Mouse (Mus musculus): ENCODE measurements around the gene Slc25a4.

Gene Slc25a4

DNA sequence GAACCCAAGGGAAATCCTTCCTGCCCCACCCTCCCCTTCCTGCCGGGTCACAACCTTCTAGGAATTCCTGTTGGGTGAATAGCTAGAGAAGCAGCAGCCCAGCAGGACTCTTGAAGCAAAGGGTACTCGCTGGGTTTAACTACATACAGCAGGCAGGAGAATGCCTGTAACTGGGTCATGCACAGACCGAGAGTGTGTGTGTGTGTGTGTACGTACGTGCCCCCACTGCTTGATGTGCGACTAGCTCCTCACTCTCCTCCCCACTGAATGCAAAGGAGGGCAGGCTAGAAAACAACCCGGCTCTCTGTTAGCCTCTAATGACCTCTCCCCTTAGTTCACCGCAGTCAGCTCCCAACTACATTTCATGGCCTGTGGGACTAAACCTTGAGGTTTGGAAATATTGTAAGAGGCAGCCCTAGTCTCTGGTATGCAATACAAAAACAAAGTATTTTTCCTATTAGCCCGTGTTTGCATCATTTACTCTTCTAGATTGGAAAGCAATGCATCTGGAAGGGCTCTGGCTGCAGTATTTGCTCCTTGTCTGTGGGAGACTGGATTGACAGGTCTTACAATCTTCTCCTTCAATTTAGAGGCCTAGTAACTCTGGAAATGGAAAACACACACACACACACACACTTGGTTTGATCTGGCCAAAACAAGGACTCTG lies 6.0 kb downstream of the Slc25a4 start:
- DNase-seq (ENCODE audit: low spot score) = no peak

DNA sequence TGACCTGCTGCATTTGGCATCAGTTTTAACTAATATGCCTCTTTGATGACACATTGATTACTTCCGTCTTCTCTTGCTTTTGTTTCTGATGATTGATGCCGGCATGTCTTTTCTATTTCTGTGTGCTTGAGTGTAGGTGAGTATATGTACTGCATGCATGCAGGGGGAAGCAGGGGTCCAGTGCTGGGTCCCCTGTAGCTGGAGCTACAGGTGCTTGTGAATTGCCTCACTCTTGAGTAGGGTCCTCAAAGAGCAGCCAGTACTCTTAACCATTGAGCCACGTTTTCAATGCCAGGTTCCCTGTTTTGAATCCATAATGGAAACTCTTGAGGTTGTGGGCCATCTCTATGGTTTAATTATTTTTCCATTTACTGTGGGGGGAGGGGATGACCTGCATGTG lies 6.8 kb downstream of the Slc25a4 start:
- no peak for DNase-seq (ENCODE audit: low spot score)

DNA sequence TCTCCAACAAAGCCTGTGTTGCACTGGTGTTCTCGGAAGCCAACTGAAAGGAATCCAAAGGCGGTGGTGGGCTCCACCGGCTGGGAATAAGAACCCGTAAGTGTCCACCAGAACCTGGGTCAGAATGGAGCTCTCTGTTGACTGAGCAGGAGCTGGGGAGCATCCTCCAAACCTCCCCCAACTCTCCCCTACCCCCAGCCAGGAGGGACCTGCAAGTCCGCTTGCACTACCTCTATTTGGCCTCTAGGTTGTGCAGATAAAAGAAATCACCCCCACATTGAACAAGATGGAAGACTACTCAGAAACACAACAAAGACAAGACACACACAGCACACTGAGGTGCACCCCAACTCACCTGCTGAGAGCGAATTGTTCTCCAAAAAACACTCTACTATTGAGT lies 8.7 kb downstream of the Slc25a4 start:
- no peak for DNase-seq (ENCODE audit: low spot score)

DNA sequence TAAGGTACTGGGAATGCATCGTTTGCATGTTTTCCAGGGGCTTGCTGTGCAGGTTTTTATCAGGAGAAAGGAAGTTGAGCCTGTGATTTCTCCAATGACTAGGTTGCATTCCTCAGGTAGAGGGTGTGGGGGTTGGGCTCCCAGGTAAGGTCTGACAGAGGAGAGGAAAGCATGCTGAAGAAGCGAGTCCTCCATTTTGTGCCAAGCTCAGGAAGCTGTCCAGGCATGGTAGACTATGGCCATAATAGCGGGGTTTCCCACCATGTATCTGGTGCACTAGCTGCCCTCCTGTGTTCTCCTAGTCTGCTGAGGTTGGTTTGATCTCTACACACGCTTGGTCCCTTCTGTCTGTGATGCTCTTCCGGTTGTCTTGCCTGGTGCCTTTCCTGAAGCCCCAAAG lies 13.4 kb downstream of the Slc25a4 start:
- DNase-seq (ENCODE audit: low spot score) = no peak

DNA sequence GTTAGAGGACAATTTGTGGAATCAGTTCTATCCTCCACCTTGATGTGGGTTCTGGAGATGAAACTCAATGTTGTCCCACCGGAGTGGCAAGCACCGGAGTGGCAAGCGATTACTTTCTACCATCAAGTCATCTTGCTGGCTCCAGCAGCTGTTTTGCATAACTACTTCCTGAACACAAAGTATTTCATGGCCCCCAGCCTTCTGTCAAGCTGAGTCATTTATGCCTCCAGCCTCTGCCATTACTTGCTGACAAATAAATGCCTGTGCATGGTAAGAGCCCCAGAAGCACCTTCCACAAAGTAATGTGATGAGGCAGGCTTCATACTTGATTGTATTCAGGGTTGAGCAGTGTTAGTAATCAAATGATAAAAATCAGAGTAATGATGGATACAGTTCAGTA lies 14.2 kb downstream of the Slc25a4 start:
- no peak for DNase-seq (ENCODE audit: low spot score)

DNA sequence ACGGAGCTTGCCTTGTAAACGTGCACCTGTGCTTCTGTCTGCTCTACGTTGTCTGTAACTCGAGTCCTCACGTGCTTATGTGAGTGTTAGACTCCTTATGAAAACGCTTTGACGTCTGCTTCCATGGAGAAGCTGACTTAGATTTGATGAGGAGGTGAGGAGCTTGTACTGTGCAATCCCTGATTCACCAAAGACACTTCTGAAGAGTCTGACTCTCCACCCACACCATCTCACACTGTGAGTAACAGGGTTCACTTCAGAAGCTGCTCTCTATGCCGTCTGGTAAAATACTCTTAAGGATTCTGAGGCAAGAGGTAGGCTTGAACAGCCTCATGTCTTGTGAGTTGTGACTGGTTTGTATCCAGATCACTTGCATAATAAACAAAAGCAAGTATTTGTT lies 18.0 kb downstream of the Slc25a4 start:
- no peak for DNase-seq (ENCODE audit: low spot score)

DNA sequence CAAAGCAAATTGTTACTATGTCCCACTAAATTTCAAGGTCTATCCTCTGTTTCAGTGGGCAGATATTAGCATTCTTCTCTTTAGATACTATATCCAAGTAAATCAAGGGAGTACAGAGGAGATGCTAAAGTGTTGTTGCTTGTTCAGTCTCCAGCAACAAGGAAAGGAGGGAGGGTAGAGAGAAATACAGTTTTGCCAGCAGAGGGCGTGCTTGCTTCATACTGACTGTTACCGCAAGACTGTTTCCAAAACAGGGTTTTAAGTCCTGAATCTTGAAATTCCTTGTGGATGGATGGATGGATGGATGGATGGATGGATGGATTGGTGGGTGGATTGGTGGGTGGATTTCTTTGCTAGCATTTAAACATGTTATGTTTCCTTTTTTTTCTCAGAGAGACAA lies 25.7 kb downstream of the Slc25a4 start:
- DNase-seq (ENCODE audit: low spot score) = no peak

DNA sequence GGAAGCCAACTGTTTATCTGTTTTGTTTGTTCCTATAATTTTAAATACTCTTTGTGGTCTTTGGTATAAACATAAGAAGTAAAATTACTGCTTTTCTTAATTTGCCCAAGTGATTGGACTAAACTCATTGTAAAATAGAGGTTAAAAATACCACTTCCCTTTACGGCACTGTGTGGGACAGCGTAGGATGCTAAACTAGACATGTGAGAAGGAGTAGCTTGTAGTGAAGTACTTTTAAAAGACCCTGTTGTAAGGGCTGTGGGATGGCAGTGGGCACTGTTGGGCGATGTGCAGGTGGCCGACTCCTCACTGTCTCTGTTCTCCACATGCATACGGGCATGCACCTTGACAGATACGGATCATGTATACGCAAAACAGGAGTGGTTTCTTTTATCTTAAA lies 30.9 kb downstream of the Slc25a4 start:
- DNase-seq (ENCODE audit: low spot score) = no peak

DNA sequence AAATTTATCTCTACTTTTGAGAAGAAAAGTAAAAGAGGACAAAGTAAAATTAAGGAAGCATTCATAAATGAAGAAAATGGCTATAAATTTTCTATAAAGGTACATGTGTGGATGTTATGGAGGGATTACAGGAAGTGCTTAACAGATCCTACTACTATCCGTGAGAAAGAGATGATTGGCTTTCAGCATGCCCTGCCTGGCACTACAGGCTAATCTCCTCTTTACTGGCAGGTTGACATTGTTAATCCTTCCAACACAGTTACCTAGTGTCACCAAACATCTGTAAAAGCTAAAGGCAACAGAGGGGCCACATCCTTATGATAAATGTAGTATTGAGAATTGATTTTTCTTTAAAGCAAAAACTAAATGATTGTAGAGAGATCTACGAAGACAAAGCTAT lies 37.4 kb downstream of the Slc25a4 start:
- no peak for DNase-seq (ENCODE audit: low spot score)

DNA sequence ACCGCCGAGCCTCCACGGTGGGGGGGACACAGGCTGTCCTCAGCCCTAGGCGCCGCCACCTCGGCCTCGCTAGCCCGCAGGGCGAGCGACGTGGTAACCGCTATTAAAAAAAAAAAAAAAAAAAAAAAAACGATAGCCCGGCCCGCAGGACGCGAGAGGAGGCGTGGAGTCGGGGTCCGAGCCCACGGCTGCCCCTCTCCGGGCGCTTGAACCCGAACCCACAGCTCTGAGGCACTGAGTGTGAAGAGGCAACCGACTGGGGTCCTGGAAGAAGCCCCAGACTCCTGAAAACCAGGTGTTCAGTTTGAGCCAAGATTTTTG lies 47.3 kb downstream of the Slc25a4 start:
- DNase-seq (ENCODE audit: low spot score) = no peak

DNA sequence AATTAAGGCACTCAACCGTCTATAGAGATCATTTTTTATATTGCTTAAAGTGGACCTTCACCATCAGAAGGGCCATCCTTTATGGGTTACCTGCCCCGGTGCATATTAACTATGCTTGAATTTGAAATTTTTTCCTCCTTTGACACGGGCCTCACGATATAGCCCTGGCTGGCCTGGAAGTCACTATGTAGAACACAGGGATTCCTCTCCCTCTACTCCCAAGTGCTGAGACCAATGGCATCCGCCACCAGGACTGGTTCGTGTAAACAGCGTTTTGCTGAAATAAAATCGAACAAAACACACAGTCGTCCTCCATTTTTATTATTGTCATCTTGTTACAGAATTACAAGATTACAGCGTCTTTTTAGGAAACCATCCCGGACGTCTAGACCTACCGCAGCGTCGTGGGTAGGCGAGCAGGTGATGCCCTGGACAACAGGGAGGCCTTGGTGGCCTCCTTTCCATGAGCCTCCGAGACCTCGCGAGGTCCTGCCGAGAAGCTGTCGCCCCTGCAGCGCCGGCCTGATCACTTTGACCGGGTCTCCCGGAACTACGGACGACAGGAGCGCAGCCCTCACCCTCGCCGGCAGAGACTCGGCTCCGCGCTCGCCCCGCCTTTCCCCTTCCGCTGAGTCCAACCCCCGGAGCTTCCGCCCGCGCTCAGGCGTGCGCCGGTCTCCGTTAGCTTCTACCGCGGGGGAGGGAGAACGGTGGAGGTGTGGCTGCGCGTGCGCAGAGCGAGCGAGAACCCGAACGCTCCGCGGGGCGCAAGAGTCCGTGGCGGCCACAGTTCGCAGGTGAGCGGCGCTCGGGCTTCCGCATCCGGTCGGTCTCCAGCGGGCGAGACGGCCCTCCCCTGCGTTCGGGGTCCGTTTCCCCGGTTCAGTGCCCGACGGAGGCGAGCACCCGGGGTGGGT lies 47.9 kb downstream of the Slc25a4 start:
- DNase-seq (ENCODE audit: low spot score) = peak; percentile 94
